In genomic region chr3:131737953-131738598, GRCm38 (mm10) we compare ENCODE assay signal across 18 mouse cellular contexts.
DNase-seq lines count a peak whose midpoint lies in the region; ATAC-seq and TF ChIP-seq lines count a peak whose summit lies in the region.
"Had no signal": no experiment of that assay in that cellular context is flagged by ENCODE, and none has a peak within 500 bp of the region (broad histone marks: within the 10 kb centered on the region; RNA-seq: fewer than 3 reads in every experiment).

No protein-coding gene starts in this region.

- no peak overlapping the region for H3K4me2 ChIP-seq in intestine, embryonic 15.5 days (replicated peaks)
- H3K4me2 ChIP-seq: liver, embryonic 12.5 days; midbrain, embryonic 13.5 days had no signal

- no peak overlapping the region for H3K27ac ChIP-seq in gastrocnemius, adult 2 months
- 0 out of 2 replicates have a peak overlapping the region, but pooled peaks have one; percentile 7 for H3K27ac ChIP-seq in intestine, embryonic 15.5 days
- H3K27ac ChIP-seq: hindbrain, embryonic 10.5 days; liver, embryonic 12.5 days; midbrain, embryonic 13.5 days had no signal

- 47% methylated on average over 17 of the region's 17 CpGs for WGBS in intestine, embryonic 15.5 days

- ATAC-seq in intestine, embryonic 15.5 days: no peak
- ATAC-seq: forebrain, embryonic 14.5 days; inflammation-experienced regulatory T-cells, adult 6 months; liver, embryonic 12.5 days; midbrain, embryonic 13.5 days had no signal

- no peaks in the 10 kb centered on the region for H3K27me3 ChIP-seq in intestine, embryonic 15.5 days (replicated peaks)
- H3K27me3 ChIP-seq: liver, embryonic 12.5 days; midbrain, embryonic 13.5 days had no signal

- no peaks in the 10 kb centered on the region for H3K36me3 ChIP-seq in intestine, embryonic 15.5 days
- H3K36me3 ChIP-seq: hindbrain, embryonic 10.5 days; liver, embryonic 12.5 days; midbrain, embryonic 13.5 days had no signal

- no peak overlapping the region for H3K9ac ChIP-seq in intestine, embryonic 15.5 days
- H3K9ac ChIP-seq: liver, embryonic 12.5 days; midbrain, embryonic 13.5 days had no signal

- no peaks in the 10 kb centered on the region for H3K4me1 ChIP-seq in intestine, embryonic 15.5 days (replicated peaks)
- H3K4me1 ChIP-seq: hindbrain, embryonic 10.5 days; liver, embryonic 12.5 days; midbrain, embryonic 13.5 days had no signal

- intact Hi-C loops in gastrocnemius, adult 2 months (cut with DNase I): no loop called here

- peak overlapping the region; percentile 46 for H3K4me3 ChIP-seq in gastrocnemius, adult 2 months
- H3K4me3 ChIP-seq in intestine, embryonic 15.5 days (replicated peaks): no peak overlapping the region
- H3K4me3 ChIP-seq: erythroblast, embryonic 14.5 days; hindbrain, embryonic 10.5 days; liver, embryonic 12.5 days; midbrain, embryonic 13.5 days; myocyte had no signal

- H3K9me3 ChIP-seq in intestine, embryonic 15.5 days: no peaks in the 10 kb centered on the region
- H3K9me3 ChIP-seq: hindbrain, embryonic 10.5 days; liver, embryonic 12.5 days; midbrain, embryonic 13.5 days had no signal

- no peak for DNase-seq in gastrocnemius, adult 2 months
- no peak for DNase-seq in gastrocnemius, postnatal 4 days (ENCODE audit: low spot score in 2 of 2)
- DNase-seq in embryo, embryonic 10.5 days (ENCODE audit: low spot score): peak; percentile 36
- DNase-seq in mesoderm, embryonic 11.5 days (ENCODE audit: low read depth, low spot score): peak; percentile 64
- DNase-seq in adrenal gland, postnatal 10 days: no peak
- DNase-seq in layer of hippocampus, postnatal 36 days: no peak
- no peak for DNase-seq in spleen, postnatal 4 days (ENCODE audit: low spot score in 2 of 2)
- DNase-seq: cerebellum, adult 11-12 months; heart, adult 11 months; thymus, adult 18-20 months had no signal

- TF ChIP-seq CTCF in gastrocnemius, adult 2 months (IDR thresholded peaks at IDR 0.05): no peak

Comparison
In these comparisons a context has a peak if more than half of its experiments do, and no peak if none do; other contexts are left out.
1. DNase-seq: peak in embryo, embryonic 10.5 days (single experiment) and mesoderm, embryonic 11.5 days (single experiment); none in gastrocnemius, adult 2 months (single experiment), gastrocnemius, postnatal 4 days (0 of 2), adrenal gland, postnatal 10 days (single experiment), layer of hippocampus, postnatal 36 days (0 of 2) and spleen, postnatal 4 days (0 of 2).